Mouse (Mus musculus) neural tube, embryonic 10.5 days (tissue): ENCODE measurements around the gene Dscam.

Source experiments
- DNase-seq: peaks from one replicate; pipeline ENCODE4 v3.0.0-alpha.2; 2017; ENCODE audit warnings: low spot score; ENCODE audit errors: extremely low spot score

The Dscam gene

GRCm38 (mm10) chr16:97018304-97018703 is 152.2 kb downstream of the Dscam start:
- DNase-seq, result no peak

- no peak for DNase-seq
Observed at GRCm38 (mm10) chr16:97017171-97017738, 153.3 kb downstream of the Dscam start.

- DNase-seq, result no peak
Observed at GRCm38 (mm10) chr16:97016244-97016850, 154.2 kb downstream of the Dscam start.

- no peak for DNase-seq
Observed at GRCm38 (mm10) chr16:97014343-97014742, 156.2 kb downstream of the Dscam start.

- no peak for DNase-seq
Observed at GRCm38 (mm10) chr16:97009116-97010055, 161.2 kb downstream of the Dscam start.

GRCm38 (mm10) chr16:97007892-97008527 is 162.5 kb downstream of the Dscam start:
- DNase-seq, result no peak

- DNase-seq, result no peak
Observed at GRCm38 (mm10) chr16:97006854-97007182, 163.7 kb downstream of the Dscam start.

GRCm38 (mm10) chr16:97006041-97006853 is 164.3 kb downstream of the Dscam start:
- no peak for DNase-seq

GRCm38 (mm10) chr16:97003965-97004364 is 166.6 kb downstream of the Dscam start:
- no peak for DNase-seq

- DNase-seq, result no peak
Observed at GRCm38 (mm10) chr16:97002837-97003236, 167.7 kb downstream of the Dscam start.

GRCm38 (mm10) chr16:97002189-97002588 is 168.4 kb downstream of the Dscam start:
- DNase-seq, result no peak

GRCm38 (mm10) chr16:96996854-96997253 is 173.7 kb downstream of the Dscam start:
- DNase-seq, result no peak

- no peak for DNase-seq
Observed at GRCm38 (mm10) chr16:96995858-96996257, 174.7 kb downstream of the Dscam start.

- DNase-seq, result no peak
Observed at GRCm38 (mm10) chr16:96987396-96987795, 183.2 kb downstream of the Dscam start.

- DNase-seq, result no peak
Observed at GRCm38 (mm10) chr16:96973300-96973699, 197.3 kb downstream of the Dscam start.

- no peak for DNase-seq
Observed at GRCm38 (mm10) chr16:96971768-96972167, 198.8 kb downstream of the Dscam start.

GRCm38 (mm10) chr16:96970412-96970811 is 200.1 kb downstream of the Dscam start:
- DNase-seq, result no peak

GRCm38 (mm10) chr16:96969643-96970042 is 200.9 kb downstream of the Dscam start:
- no peak for DNase-seq

GRCm38 (mm10) chr16:96968885-96969480 is 201.6 kb downstream of the Dscam start:
- no peak for DNase-seq

- DNase-seq, result no peak
Observed at GRCm38 (mm10) chr16:96959695-96960094, 210.9 kb downstream of the Dscam start.
